Mouse (Mus musculus): Measurements from ENCODE around the gene Rnf31. TPM values are rescaled to one million over a fixed set of nuclear protein-coding genes. Genes with fewer than 3 reads are reported as not detected.

Rnf31 gene
- total and polyA plus RNA-seq, 2 experiments from 2014 or later: 13.6 to 15.0 TPM

- peaks cover 94% of the 10 kb centered on the region for H3K36me3 ChIP-seq (replicated peaks; ENCODE audit: control insufficient read depth, insufficient read depth, low read length)
- no peaks in the 10 kb centered on the region for H3K9me3 ChIP-seq (replicated peaks; ENCODE audit: control insufficient read depth, low read length)
- H3K9ac ChIP-seq (replicated peaks; ENCODE audit: low read depth, low read length): no peak overlapping the region
- TF ChIP-seq CTCF (IDR thresholded peaks at IDR 0.05; ENCODE audit: low read depth) (no peak), EP300 (IDR thresholded peaks at IDR 0.05; ENCODE audit: low read depth) (no peak)
- ATAC-seq (ENCODE audit: insufficient read depth, low read depth) (no peak), DNase-seq (ENCODE audit: low spot score) (no peak)
- H3K4me3 ChIP-seq (ENCODE audit: low read depth, low read length): no peak overlapping the region
- no peaks in the 10 kb centered on the region for H3K27me3 ChIP-seq (ENCODE audit: control insufficient read depth, insufficient read depth, low read length)
- no peak overlapping the region for H3K4me2 ChIP-seq (ENCODE audit: low read depth, low read length)
- 91% methylated on average over 21 of the region's 21 CpGs for WGBS
- no peak overlapping the region for H3K27ac ChIP-seq (ENCODE audit: low read depth)
- H3K4me1 ChIP-seq (ENCODE audit: control insufficient read depth, insufficient read depth): no peaks in the 10 kb centered on the region
These were observed 7.2 kb downstream of the Rnf31 start for GRCm38 (mm10) chr14:55598521-55599390.

DNA sequence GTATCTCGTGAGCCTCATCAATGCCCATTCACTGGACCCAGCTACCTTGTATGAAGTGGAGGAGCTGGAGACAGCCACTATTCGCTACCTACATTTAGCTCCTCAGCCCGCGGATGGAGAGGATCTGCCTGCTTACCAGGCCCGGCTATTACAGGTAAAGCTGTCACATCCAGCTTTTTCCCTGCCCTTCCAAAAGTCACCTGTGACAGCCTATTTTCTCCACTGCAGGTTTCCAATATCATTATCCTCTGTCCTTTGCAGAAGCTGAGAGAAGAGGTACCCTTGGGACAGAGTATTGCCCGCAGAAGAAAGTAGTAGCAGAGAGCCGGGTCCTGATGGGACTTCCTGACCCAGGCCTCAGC is 11.7 kb downstream of the Rnf31 start, which contains the start of gene Irf9:
TSS of gene Irf9 (plus strand) at position 301 of the 362 bp plus-strand sequence.
- Histone ChIP-seq H3K4me1 (ENCODE audit: control insufficient read depth, insufficient read depth) (peaks cover 3% of the 10 kb centered on the region; the same call in 1 of the 2 replicates), H3K4me3 (ENCODE audit: low read depth, low read length) (peak within 1 kb of the TSS; percentile 58), H3K36me3 (replicated peaks; ENCODE audit: control insufficient read depth, insufficient read depth, low read length) (peaks cover 80% of the 10 kb centered on the region), H3K27ac (ENCODE audit: low read depth) (peak within 1 kb of the TSS; percentile 92), H3K9me3 (replicated peaks; ENCODE audit: control insufficient read depth, low read length) (no peaks in the 10 kb centered on the region), H3K9ac (replicated peaks; ENCODE audit: low read depth, low read length) (peak within 1 kb of the TSS; percentile 66), H3K27me3 (ENCODE audit: control insufficient read depth, insufficient read depth, low read length) (no peaks in the 10 kb centered on the region), H3K4me2 (ENCODE audit: low read depth, low read length) (peak within 1 kb of the TSS; percentile 70)
- TF ChIP-seq CTCF (IDR thresholded peaks at IDR 0.05; ENCODE audit: low read depth) (no peak), EP300 (IDR thresholded peaks at IDR 0.05; ENCODE audit: low read depth) (no peak)
- 80% methylated on average over 7 of the region's 7 CpGs for WGBS
- peak; percentile 3 for ATAC-seq (ENCODE audit: insufficient read depth, low read depth)
- no peak for DNase-seq (ENCODE audit: low spot score)

- 14% methylated on average over 19 of the region's 19 CpGs for whole genome bisulfite sequencing
- H3K27ac ChIP-seq (ENCODE audit: low read depth): peak overlapping the region; percentile 92
- no peaks in the 10 kb centered on the region for H3K9me3 ChIP-seq (replicated peaks; ENCODE audit: control insufficient read depth, low read length)
- DNase-seq (ENCODE audit: low spot score) (peak; percentile 95), ATAC-seq (ENCODE audit: insufficient read depth, low read depth) (peak; percentile 92)
- H3K27me3 ChIP-seq (ENCODE audit: control insufficient read depth, insufficient read depth, low read length): no peaks in the 10 kb centered on the region
- H3K4me3 ChIP-seq (ENCODE audit: low read depth, low read length): peak overlapping the region; percentile 58
- peaks cover 80% of the 10 kb centered on the region for H3K36me3 ChIP-seq (replicated peaks; ENCODE audit: control insufficient read depth, insufficient read depth, low read length)
- peak overlapping the region; percentile 66 for H3K9ac ChIP-seq (replicated peaks; ENCODE audit: low read depth, low read length)
- peaks cover 3% of the 10 kb centered on the region; the same call in 1 of the 2 replicates for H3K4me1 ChIP-seq (ENCODE audit: control insufficient read depth, insufficient read depth)
- TF ChIP-seq CTCF (IDR thresholded peaks at IDR 0.05; ENCODE audit: low read depth) (peak; percentile 96), EP300 (IDR thresholded peaks at IDR 0.05; ENCODE audit: low read depth) (no peak; the same call in 1 of the 2 replicates)
- H3K4me2 ChIP-seq (ENCODE audit: low read depth, low read length): peak overlapping the region; percentile 70
These were observed 12.4 kb downstream of the Rnf31 start for GRCm38 (mm10) chr14:55603633-55604576.

DNA sequence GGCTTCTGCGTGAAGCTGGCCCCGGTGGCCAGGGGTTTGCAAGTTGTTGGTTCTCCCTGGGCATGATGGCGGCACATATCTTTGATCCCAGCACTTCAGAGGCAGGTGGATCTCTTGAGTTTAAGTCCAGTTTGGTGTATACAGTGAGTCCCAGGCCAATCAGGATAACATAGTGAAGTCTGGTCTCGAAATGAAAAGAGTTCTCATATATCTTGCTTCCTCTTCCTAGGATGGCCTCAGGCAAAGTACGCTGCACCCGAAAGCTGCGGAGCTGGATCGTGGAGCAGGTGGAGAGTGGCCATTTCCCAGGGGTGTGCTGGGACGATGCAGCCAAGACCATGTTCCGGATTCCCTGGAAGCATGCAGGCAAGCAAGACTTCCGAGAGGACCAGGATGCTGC is 13.3 kb downstream of the Rnf31 start:
- Histone ChIP-seq H3K9me3 (replicated peaks; ENCODE audit: control insufficient read depth, low read length) (no peaks in the 10 kb centered on the region), H3K4me1 (ENCODE audit: control insufficient read depth, insufficient read depth) (peaks cover 3% of the 10 kb centered on the region; the same call in 1 of the 2 replicates), H3K4me2 (ENCODE audit: low read depth, low read length) (peak overlapping the region; percentile 70), H3K36me3 (replicated peaks; ENCODE audit: control insufficient read depth, insufficient read depth, low read length) (peaks cover 80% of the 10 kb centered on the region), H3K27me3 (ENCODE audit: control insufficient read depth, insufficient read depth, low read length) (no peaks in the 10 kb centered on the region), H3K27ac (ENCODE audit: low read depth) (peak overlapping the region; percentile 92), H3K4me3 (ENCODE audit: low read depth, low read length) (peak overlapping the region; percentile 58), H3K9ac (replicated peaks; ENCODE audit: low read depth, low read length) (peak overlapping the region; percentile 66)
- TF ChIP-seq CTCF (IDR thresholded peaks at IDR 0.05; ENCODE audit: low read depth) (no peak), EP300 (IDR thresholded peaks at IDR 0.05; ENCODE audit: low read depth) (no peak)
- 91% methylated on average over 11 of the region's 11 CpGs for WGBS
- DNase-seq (ENCODE audit: low spot score) (no peak), ATAC-seq (ENCODE audit: insufficient read depth, low read depth) (no peak)

DNA sequence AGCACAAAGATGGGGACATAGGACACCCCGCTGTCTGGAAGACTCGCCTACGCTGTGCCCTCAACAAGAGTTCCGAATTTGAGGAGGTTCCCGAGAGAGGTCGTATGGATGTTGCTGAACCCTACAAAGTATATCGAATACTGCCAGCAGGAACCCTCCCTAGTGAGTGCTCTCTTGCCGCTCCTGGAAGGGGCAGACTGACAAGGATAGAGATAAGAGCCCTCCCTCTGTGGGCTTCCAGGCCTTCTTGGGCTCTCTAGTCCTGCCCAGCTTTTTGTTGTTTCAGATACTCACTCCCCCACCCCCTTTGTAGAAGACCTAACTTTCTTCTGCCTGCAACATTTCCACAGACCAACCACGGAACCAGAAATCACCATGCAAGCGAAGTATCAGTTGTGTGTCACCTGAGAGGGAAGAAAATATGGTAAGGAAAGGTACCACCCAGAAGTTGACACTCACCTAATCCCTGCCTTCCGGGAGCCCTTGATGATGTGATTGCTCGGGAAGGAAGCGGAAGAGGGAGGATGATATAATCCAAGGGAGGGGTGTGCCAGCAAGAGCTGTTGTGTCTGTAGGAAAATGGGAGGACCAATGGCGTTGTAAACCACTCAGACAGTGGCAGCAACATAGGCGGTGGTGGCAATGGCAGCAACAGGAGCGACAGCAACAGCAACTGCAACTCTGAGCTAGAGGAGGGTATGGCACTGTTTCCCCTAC is 14.4 kb downstream of the Rnf31 start:
- no peak for ATAC-seq (ENCODE audit: insufficient read depth, low read depth)
- Histone ChIP-seq H3K9ac (replicated peaks; ENCODE audit: low read depth, low read length) (no peak overlapping the region), H3K4me2 (ENCODE audit: low read depth, low read length) (peak overlapping the region; percentile 20; the same call in 1 of the 2 replicates), H3K4me3 (ENCODE audit: low read depth, low read length) (no peak overlapping the region), H3K36me3 (replicated peaks; ENCODE audit: control insufficient read depth, insufficient read depth, low read length) (peaks cover 78% of the 10 kb centered on the region), H3K27ac (ENCODE audit: low read depth) (no peak overlapping the region), H3K4me1 (ENCODE audit: control insufficient read depth, insufficient read depth) (peaks cover 3% of the 10 kb centered on the region; the same call in 1 of the 2 replicates), H3K27me3 (ENCODE audit: control insufficient read depth, insufficient read depth, low read length) (no peaks in the 10 kb centered on the region), H3K9me3 (replicated peaks; ENCODE audit: control insufficient read depth, low read length) (no peaks in the 10 kb centered on the region)
- WGBS: 79% methylated on average over 16 of the region's 16 CpGs
- DNase-seq (ENCODE audit: low spot score): no peak
- no peak for TF ChIP-seq EP300 (IDR thresholded peaks at IDR 0.05; ENCODE audit: low read depth)
- TF ChIP-seq CTCF (IDR thresholded peaks at IDR 0.05; ENCODE audit: low read depth): no peak

All from heart, postnatal 0 days (tissue).